Mouse (Mus musculus): Measurements from ENCODE around the gene Gpr1. TPM values are rescaled to one million over a fixed set of nuclear protein-coding genes. Genes with fewer than 3 reads are reported as not detected.
"Not testable (repeated sequence)": the region's sequence is repeated elsewhere in the genome, so short reads cannot be mapped to it uniquely, and the experiment has no call there.

The Gpr1 gene
- polyA plus RNA-seq, 1 experiment, result 0.61 TPM

- Histone ChIP-seq H3K9ac (ENCODE audit: low read depth, poor library complexity, severe bottlenecking) (no peak overlapping the region), H3K9me3 (replicated peaks; ENCODE audit: control insufficient read depth, insufficient read depth, low read length, poor library complexity, severe bottlenecking) (no peaks in the 10 kb centered on the region), H3K27me3 (ENCODE audit: control insufficient read depth, insufficient read depth, low read length, poor library complexity, severe bottlenecking) (no peaks in the 10 kb centered on the region), H3K4me1 (ENCODE audit: control insufficient read depth, insufficient read depth, low read length) (peaks cover 2% of the 10 kb centered on the region), H3K4me3 (ENCODE audit: low read depth, low read length) (no peak overlapping the region), H3K36me3 (ENCODE audit: control insufficient read depth, insufficient read depth, low read length, poor library complexity, severe bottlenecking) (no peaks in the 10 kb centered on the region), H3K27ac (ENCODE audit: insufficient read depth, low read length) (no peak overlapping the region)
- TF ChIP-seq POLR2A (IDR thresholded peaks at IDR 0.05; ENCODE audit: insufficient read depth, low read length), result no peak
- no peak for TF ChIP-seq CTCF (IDR thresholded peaks at IDR 0.05; ENCODE audit: low read depth, low read length)
- no peak for TF ChIP-seq EP300 (IDR thresholded peaks at IDR 0.05; ENCODE audit: insufficient read depth, low read depth, low read length)
These were observed 21.9 kb downstream of the Gpr1 start for GRCm38 (mm10) chr1:63192306-63193065.

- Histone ChIP-seq H3K9ac (ENCODE audit: low read depth, poor library complexity, severe bottlenecking) (no peak overlapping the region), H3K4me3 (ENCODE audit: low read depth, low read length) (no peak overlapping the region), H3K36me3 (ENCODE audit: control insufficient read depth, insufficient read depth, low read length, poor library complexity, severe bottlenecking) (no peaks in the 10 kb centered on the region), H3K9me3 (replicated peaks; ENCODE audit: control insufficient read depth, insufficient read depth, low read length, poor library complexity, severe bottlenecking) (no peaks in the 10 kb centered on the region), H3K4me1 (ENCODE audit: control insufficient read depth, insufficient read depth, low read length) (peaks cover 2% of the 10 kb centered on the region), H3K27ac (ENCODE audit: insufficient read depth, low read length) (no peak overlapping the region), H3K27me3 (ENCODE audit: control insufficient read depth, insufficient read depth, low read length, poor library complexity, severe bottlenecking) (no peaks in the 10 kb centered on the region)
- TF ChIP-seq CTCF (IDR thresholded peaks at IDR 0.05; ENCODE audit: low read depth, low read length) (no peak), EP300 (IDR thresholded peaks at IDR 0.05; ENCODE audit: insufficient read depth, low read depth, low read length) (no peak), POLR2A (IDR thresholded peaks at IDR 0.05; ENCODE audit: insufficient read depth, low read length) (no peak)
These were observed 23.5 kb downstream of the Gpr1 start for GRCm38 (mm10) chr1:63190851-63191250.

DNA sequence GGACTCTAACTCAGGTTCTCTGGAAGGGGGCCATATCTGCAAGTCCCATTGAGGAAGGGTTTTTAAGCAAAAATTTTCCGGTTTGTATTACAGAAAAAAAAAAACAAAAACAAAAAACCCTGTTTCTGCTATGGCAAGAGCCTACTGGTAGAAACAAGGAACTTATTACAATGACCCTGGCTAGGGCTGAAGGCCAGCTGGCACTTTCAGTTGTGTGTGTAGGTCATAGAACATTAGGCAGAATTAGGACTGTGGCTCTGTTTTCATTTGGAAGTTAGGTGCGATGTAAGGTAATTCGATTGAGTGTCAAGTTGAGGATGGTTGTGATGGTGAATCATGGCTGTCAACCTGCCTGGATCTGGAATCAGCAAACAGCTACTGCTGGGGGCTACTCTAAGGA lies 25.8 kb downstream of the Gpr1 start:
- Histone ChIP-seq H3K27me3 (ENCODE audit: control insufficient read depth, insufficient read depth, low read length, poor library complexity, severe bottlenecking) (no peaks in the 10 kb centered on the region), H3K27ac (ENCODE audit: insufficient read depth, low read length) (no peak overlapping the region), H3K9me3 (replicated peaks; ENCODE audit: control insufficient read depth, insufficient read depth, low read length, poor library complexity, severe bottlenecking) (no peaks in the 10 kb centered on the region), H3K36me3 (ENCODE audit: control insufficient read depth, insufficient read depth, low read length, poor library complexity, severe bottlenecking) (no peaks in the 10 kb centered on the region), H3K4me1 (ENCODE audit: control insufficient read depth, insufficient read depth, low read length) (no peaks in the 10 kb centered on the region), H3K4me3 (ENCODE audit: low read depth, low read length) (no peak overlapping the region), H3K9ac (ENCODE audit: low read depth, poor library complexity, severe bottlenecking) (no peak overlapping the region)
- TF ChIP-seq POLR2A (IDR thresholded peaks at IDR 0.05; ENCODE audit: insufficient read depth, low read length) (no peak), CTCF (IDR thresholded peaks at IDR 0.05; ENCODE audit: low read depth, low read length) (no peak), EP300 (IDR thresholded peaks at IDR 0.05; ENCODE audit: insufficient read depth, low read depth, low read length) (no peak)

- H3K27me3 ChIP-seq (ENCODE audit: control insufficient read depth, insufficient read depth, low read length, poor library complexity, severe bottlenecking); H3K4me3 ChIP-seq (ENCODE audit: low read depth, low read length); H3K4me1 ChIP-seq (ENCODE audit: control insufficient read depth, insufficient read depth, low read length); H3K27ac ChIP-seq (ENCODE audit: insufficient read depth, low read length); H3K36me3 ChIP-seq (ENCODE audit: control insufficient read depth, insufficient read depth, low read length, poor library complexity, severe bottlenecking); H3K9ac ChIP-seq (ENCODE audit: low read depth, poor library complexity, severe bottlenecking); H3K9me3 ChIP-seq (replicated peaks; ENCODE audit: control insufficient read depth, insufficient read depth, low read length, poor library complexity, severe bottlenecking): not testable (repeated sequence)
These were observed 28.9 kb downstream of the Gpr1 start for GRCm38 (mm10) chr1:63185430-63185829.

GRCm38 (mm10) chr1:63182636-63183270 lies 31.6 kb downstream of the Gpr1 start:
- no peak overlapping the region for H3K9ac ChIP-seq (ENCODE audit: low read depth, poor library complexity, severe bottlenecking)
- H3K4me1 ChIP-seq (ENCODE audit: control insufficient read depth, insufficient read depth, low read length), result no peaks in the 10 kb centered on the region
- H3K36me3 ChIP-seq (ENCODE audit: control insufficient read depth, insufficient read depth, low read length, poor library complexity, severe bottlenecking), result peaks cover 25% of the 10 kb centered on the region
- TF ChIP-seq POLR2A (IDR thresholded peaks at IDR 0.05; ENCODE audit: insufficient read depth, low read length), result no peak
- no peaks in the 10 kb centered on the region for H3K9me3 ChIP-seq (replicated peaks; ENCODE audit: control insufficient read depth, insufficient read depth, low read length, poor library complexity, severe bottlenecking)
- H3K27me3 ChIP-seq (ENCODE audit: control insufficient read depth, insufficient read depth, low read length, poor library complexity, severe bottlenecking), result no peaks in the 10 kb centered on the region
- H3K27ac ChIP-seq (ENCODE audit: insufficient read depth, low read length), result no peak overlapping the region
- no peak overlapping the region for H3K4me3 ChIP-seq (ENCODE audit: low read depth, low read length)

- H3K27me3 ChIP-seq (ENCODE audit: control insufficient read depth, insufficient read depth, low read length, poor library complexity, severe bottlenecking), result no peaks in the 10 kb centered on the region
- no peak for TF ChIP-seq CTCF (IDR thresholded peaks at IDR 0.05; ENCODE audit: low read depth, low read length)
- no peak overlapping the region for H3K9ac ChIP-seq (ENCODE audit: low read depth, poor library complexity, severe bottlenecking)
- H3K9me3 ChIP-seq (replicated peaks; ENCODE audit: control insufficient read depth, insufficient read depth, low read length, poor library complexity, severe bottlenecking), result no peaks in the 10 kb centered on the region
- H3K36me3 ChIP-seq (ENCODE audit: control insufficient read depth, insufficient read depth, low read length, poor library complexity, severe bottlenecking), result peaks cover 28% of the 10 kb centered on the region
- H3K4me1 ChIP-seq (ENCODE audit: control insufficient read depth, insufficient read depth, low read length), result no peaks in the 10 kb centered on the region
- no peak overlapping the region for H3K4me3 ChIP-seq (ENCODE audit: low read depth, low read length)
- H3K27ac ChIP-seq (ENCODE audit: insufficient read depth, low read length), result no peak overlapping the region
These were observed 32.1 kb downstream of the Gpr1 start for GRCm38 (mm10) chr1:63182212-63182611.

Measured in ES-Bruce4 (cell line).